Mouse (Mus musculus) ES-Bruce4 (cell line): ENCODE measurements around the gene Ankrd33b. TPM values are rescaled to one million over a fixed set of nuclear protein-coding genes. Genes with fewer than 3 reads are reported as not detected.

Experiments
- H3K27ac ChIP-seq: 2 replicates; pipeline ENCODE4 v1.5.1; 2012; ENCODE audit warnings: low read length, inconsistent platforms; ENCODE audit not compliant: insufficient read depth
- H3K27me3 ChIP-seq: 2 replicates; pipeline ENCODE4 v1.6.1; 2012; ENCODE audit warnings: mild to moderate bottlenecking, low read length, inconsistent platforms; ENCODE audit not compliant: control insufficient read depth, poor library complexity, insufficient read depth, severe bottlenecking
- H3K36me3 ChIP-seq: 2 replicates; pipeline ENCODE4 v1.6.1; 2012; ENCODE audit warnings: inconsistent platforms, mild to moderate bottlenecking, low read length, moderate library complexity; ENCODE audit not compliant: control insufficient read depth, poor library complexity, insufficient read depth, severe bottlenecking
- H3K4me1 ChIP-seq: one replicate; pipeline ENCODE4 v1.8.1; 2011; ENCODE audit warnings: low read length; ENCODE audit not compliant: control insufficient read depth, insufficient read depth
- H3K4me3 ChIP-seq: 2 replicates; pipeline ENCODE4 v1.5.1; 2011; ENCODE audit warnings: low read depth, mild to moderate bottlenecking, low read length
- H3K9ac ChIP-seq: 2 replicates; pipeline ENCODE4 v1.6.1; 2012; ENCODE audit warnings: low read depth, mild to moderate bottlenecking, inconsistent platforms; ENCODE audit not compliant: poor library complexity, severe bottlenecking
- H3K9me3 ChIP-seq: replicated peaks from 2 replicates; pipeline ENCODE4 v1.6.1; 2012; ENCODE audit warnings: mild to moderate bottlenecking, low read length, inconsistent platforms; ENCODE audit not compliant: control insufficient read depth, poor library complexity, insufficient read depth, severe bottlenecking
- CTCF ChIP-seq: IDR thresholded peaks from one replicate; pipeline ENCODE4 v1.8.1; 2011; ENCODE audit warnings: low read depth, low read length
- EP300 ChIP-seq: IDR thresholded peaks from 2 replicates; pipeline ENCODE4 v1.6.1; 2011; ENCODE audit warnings: low read depth, low read length; ENCODE audit not compliant: insufficient read depth
- POLR2A ChIP-seq: IDR thresholded peaks from one replicate; pipeline ENCODE4 v1.8.1; 2011; ENCODE audit warnings: low read length; ENCODE audit not compliant: insufficient read depth
- polyA plus RNA-seq: library from polyadenylated mRNA; stranded (reverse); fragments of >200 nt; gene quantifications from 2 replicates; pipeline ENCODE4 v1.2.4, GENCODE M21; 2011; ENCODE audit warnings: low read depth; ENCODE audit not compliant: missing spikeins, insufficient read depth, insufficient read length

The Ankrd33b gene
- polyA plus RNA-seq, 1 experiment, result 1.6 TPM

DNA sequence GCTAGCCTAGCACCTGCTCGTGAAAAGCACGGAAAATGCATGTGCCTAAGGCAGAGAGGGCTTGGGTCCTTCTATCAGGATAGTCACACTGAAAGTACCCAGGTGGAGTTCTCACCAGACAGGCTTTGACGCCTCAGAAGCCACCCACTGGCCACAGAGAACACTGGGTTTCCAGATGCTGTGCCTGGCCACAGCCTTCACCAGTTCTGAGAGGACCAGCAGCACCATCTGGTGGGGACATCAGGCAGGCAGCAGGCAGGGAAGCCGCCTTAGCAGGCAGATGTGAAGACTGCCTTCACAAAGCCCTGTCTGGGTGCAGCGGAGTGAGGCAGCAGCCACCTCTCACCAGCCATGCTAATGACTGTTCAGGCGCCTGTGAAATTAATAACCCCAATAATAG, 102.7 kb downstream of the Ankrd33b start:
- TF ChIP-seq CTCF (peak; percentile 89), EP300 (no peak)
- Histone ChIP-seq H3K36me3 (no peaks in the 10 kb centered on the region), H3K4me3 (no peak overlapping the region), H3K27ac (no peak overlapping the region), H3K27me3 (no peaks in the 10 kb centered on the region), H3K9me3 (no peaks in the 10 kb centered on the region), H3K9ac (no peak overlapping the region), H3K4me1 (no peaks in the 10 kb centered on the region)

DNA sequence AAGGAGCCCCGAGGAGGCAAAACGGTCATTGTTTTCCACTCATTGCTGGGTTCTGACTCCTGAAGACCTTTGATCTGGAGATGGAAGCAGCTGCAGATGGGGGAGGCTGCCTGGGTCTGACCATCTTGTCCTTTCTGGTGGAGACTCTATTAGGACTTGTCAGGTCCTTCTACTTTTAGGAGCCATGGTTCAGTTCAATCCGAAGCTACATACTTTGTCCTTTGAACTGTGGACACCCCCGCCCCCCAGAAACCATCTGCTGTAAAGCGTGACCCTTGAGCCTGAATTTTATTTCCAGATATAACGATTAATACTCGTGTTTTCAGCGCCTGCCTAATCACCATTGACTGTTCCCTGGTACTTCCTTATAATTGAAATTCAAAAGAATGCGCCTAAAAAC, 105.2 kb downstream of the Ankrd33b start:
- TF ChIP-seq EP300, result no peak
- TF ChIP-seq CTCF, result no peak
- TF ChIP-seq POLR2A, result no peak
- H3K4me3 ChIP-seq, result no peak overlapping the region
- H3K36me3 ChIP-seq, result no peaks in the 10 kb centered on the region
- no peaks in the 10 kb centered on the region for H3K9me3 ChIP-seq
- no peaks in the 10 kb centered on the region for H3K27me3 ChIP-seq
- no peak overlapping the region for H3K9ac ChIP-seq
- H3K27ac ChIP-seq, result no peak overlapping the region
- H3K4me1 ChIP-seq, result no peaks in the 10 kb centered on the region

DNA sequence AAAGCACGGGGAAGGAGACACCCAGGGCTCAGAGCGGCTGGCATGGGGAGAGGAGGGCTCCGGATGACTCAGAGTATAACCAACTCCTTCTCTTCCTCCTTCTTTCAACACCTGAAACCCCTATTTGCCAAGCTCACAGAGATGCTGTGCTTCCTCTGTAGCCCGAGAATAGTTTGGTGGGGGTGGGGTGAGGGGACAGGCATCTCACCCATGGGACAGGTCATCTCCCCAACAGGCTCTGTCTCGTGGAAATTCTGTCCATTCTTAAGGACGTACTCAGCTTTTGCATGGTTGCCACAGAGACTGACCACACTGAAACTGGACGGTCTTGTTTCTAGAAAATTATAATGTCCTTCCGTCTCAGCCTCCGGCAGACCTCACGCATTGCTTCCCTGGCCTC, 106.4 kb downstream of the Ankrd33b start:
- Histone ChIP-seq H3K36me3 (no peaks in the 10 kb centered on the region), H3K4me1 (no peaks in the 10 kb centered on the region), H3K9me3 (no peaks in the 10 kb centered on the region), H3K4me3 (no peak overlapping the region), H3K27me3 (no peaks in the 10 kb centered on the region), H3K27ac (no peak overlapping the region), H3K9ac (no peak overlapping the region)
- no peak for TF ChIP-seq EP300
- no peak for TF ChIP-seq POLR2A
- no peak for TF ChIP-seq CTCF

DNA sequence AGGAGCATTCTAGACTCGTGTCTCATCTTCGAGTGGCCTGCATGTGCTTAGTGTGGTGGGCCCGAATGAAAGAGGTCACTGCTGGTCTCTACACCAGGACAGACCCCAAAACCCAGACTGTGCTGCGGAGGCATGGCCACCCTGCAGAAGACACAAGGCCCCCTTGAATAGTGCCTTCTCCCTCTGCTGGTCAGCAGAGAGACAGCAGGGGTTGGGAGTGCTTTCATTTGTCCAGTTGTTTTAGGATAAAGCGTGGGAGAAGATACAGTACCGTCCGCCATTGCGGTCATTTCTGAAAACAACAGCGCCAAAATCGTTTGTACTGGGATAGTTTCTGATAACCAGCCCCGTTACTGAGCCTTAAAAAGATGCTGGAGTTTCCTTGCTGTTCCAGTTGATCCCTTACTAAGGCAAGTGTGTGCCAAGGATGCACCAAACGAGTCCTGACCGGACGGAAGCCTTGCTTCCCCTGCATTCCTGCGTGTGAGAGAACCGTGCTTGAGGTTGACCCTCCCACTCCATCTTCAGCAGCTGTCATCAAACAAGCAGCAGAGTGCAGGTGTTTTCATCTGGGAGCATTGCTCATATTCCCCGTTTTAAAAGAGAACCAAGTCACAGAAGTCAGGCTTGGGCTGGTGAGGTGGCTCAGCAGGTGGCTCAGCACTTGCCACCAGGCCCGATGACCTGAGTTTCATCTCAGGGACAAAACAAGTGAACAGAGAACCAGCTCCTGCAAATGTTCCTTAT, 108.7 kb downstream of the Ankrd33b start:
- H3K9ac ChIP-seq, result no peak overlapping the region
- no peaks in the 10 kb centered on the region for H3K4me1 ChIP-seq
- no peaks in the 10 kb centered on the region for H3K27me3 ChIP-seq
- H3K36me3 ChIP-seq, result no peaks in the 10 kb centered on the region
- no peaks in the 10 kb centered on the region for H3K9me3 ChIP-seq
- no peak overlapping the region for H3K4me3 ChIP-seq
- no peak overlapping the region for H3K27ac ChIP-seq
- TF ChIP-seq CTCF (no peak), EP300 (no peak), POLR2A (no peak)

DNA sequence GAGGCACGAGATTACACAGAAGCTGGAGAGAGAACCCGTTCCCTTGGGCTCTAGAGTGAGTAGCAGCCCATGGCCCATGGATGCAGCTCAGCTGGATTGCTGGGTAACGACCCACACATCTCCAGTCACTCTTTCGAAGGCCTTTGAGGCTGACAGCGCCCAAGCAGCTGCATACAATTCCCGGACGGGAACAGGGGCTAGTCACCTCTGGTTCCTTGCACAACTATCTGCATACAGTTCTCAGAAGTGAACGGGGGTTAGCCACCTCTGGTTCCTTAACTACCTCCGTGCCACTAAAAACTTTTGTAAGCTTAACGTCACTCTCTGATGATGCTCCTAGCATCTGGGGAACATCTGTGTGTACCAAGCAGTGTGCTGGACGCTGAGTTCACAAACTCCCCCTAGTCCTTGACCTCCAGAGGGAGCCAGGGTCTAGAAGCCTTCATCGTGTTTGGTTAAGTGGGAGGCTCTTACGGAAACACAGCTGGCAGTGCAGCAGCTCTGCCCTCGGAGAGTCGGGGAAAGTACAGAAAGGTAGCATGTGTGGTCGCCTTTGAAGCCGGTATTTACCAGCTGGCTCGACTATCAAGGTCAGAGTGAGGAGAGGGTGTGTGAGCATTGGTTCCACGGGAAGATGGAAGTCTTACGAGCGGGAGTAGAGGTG, 109.4 kb downstream of the Ankrd33b start:
- TF ChIP-seq POLR2A, result no peak
- TF ChIP-seq EP300, result no peak
- TF ChIP-seq CTCF, result no peak
- H3K9me3 ChIP-seq, result no peaks in the 10 kb centered on the region
- no peaks in the 10 kb centered on the region for H3K36me3 ChIP-seq
- H3K27me3 ChIP-seq, result no peaks in the 10 kb centered on the region
- H3K4me1 ChIP-seq, result no peaks in the 10 kb centered on the region
- no peak overlapping the region for H3K27ac ChIP-seq
- no peak overlapping the region for H3K9ac ChIP-seq
- no peak overlapping the region for H3K4me3 ChIP-seq

DNA sequence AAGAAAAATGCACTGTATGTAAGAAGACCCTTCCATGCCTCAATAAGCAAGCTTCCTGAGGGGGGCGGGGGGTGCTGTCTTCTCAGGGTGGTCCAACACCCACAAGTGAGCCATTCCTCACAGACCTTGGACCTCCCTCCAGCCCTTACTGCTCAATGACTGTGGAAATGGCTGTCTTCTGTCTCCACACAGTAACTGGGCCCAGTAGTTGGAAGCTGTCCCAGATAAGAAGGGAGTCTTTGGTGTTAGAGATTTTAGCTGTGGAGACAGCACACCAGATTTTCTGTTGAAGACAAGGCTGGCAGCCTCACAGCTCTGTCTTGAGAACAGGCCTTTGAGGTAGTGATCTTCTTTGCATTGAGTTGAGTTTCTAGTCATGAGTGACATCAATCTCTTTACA, 110.2 kb downstream of the Ankrd33b start:
- no peaks in the 10 kb centered on the region for H3K36me3 ChIP-seq
- H3K4me1 ChIP-seq, result no peaks in the 10 kb centered on the region
- H3K9ac ChIP-seq, result no peak overlapping the region
- H3K4me3 ChIP-seq, result no peak overlapping the region
- TF ChIP-seq CTCF, result no peak
- no peak for TF ChIP-seq EP300
- no peak for TF ChIP-seq POLR2A
- no peaks in the 10 kb centered on the region for H3K9me3 ChIP-seq
- H3K27ac ChIP-seq, result no peak overlapping the region
- H3K27me3 ChIP-seq, result no peaks in the 10 kb centered on the region
